ENCODE assay signal across 8 mouse cellular contexts in the genomic region with DNA sequence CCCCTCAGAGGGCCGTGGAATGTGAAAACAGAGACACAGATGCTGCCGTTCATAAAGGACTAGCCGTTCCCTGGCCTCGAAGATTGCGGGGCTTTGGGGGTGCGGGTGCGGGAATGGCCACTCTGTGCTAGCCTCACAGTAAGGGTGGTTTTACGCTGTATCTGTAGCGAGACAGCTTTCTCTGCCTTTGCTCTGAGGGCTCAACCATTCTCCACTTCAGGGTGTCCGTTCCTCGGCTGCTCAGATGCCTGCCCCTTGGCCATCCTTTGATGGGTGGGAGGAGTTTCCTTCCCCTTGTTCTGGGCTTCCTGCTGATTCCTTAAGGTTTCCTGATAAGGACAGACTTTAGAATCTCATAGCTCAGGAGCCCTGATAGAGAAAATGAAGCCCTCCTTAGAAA. TPM values are rescaled to one million over a fixed set of nuclear protein-coding genes. Genes with fewer than 3 reads are reported as not detected.
DNase-seq lines count a peak whose midpoint lies in the region; ATAC-seq and TF ChIP-seq lines count a peak whose summit lies in the region.

No protein-coding gene starts in this region.

- no peaks in the 10 kb centered on the region for H3K36me3 ChIP-seq in embryonic facial prominence, embryonic 15.5 days
- no peaks in the 10 kb centered on the region for H3K36me3 ChIP-seq in midbrain, embryonic 12.5 days

- no peak for DNase-seq in left cerebral cortex, adult 2 months (ENCODE audit: extremely low spot score in 1 of 2, low spot score in 2 of 2)
- DNase-seq in left cerebral cortex, postnatal 14 days (ENCODE audit: low spot score in 2 of 2) = no peak
- DNase-seq in heart, postnatal 10 days = peak; percentile 53 to 60
- DNase-seq in kidney, postnatal 36 days = peak; percentile 58 to 76
- no peak for DNase-seq in layer of hippocampus, adult 9-11 months
- DNase-seq in ovary, postnatal 14 days (ENCODE audit: low spot score) = no peak

- 5% methylated on average over 11 of the region's 11 CpGs for WGBS in embryonic facial prominence, embryonic 15.5 days
- 9% methylated on average over 11 of the region's 11 CpGs for WGBS in midbrain, embryonic 12.5 days

- peak overlapping the region; percentile 57 for H3K4me2 ChIP-seq in embryonic facial prominence, embryonic 15.5 days (replicated peaks)
- H3K4me2 ChIP-seq in midbrain, embryonic 12.5 days (replicated peaks) = peak overlapping the region; percentile 46

- intact Hi-C loops in left cerebral cortex, adult 2 months (cut with DNase I) = no loop called here
- intact Hi-C loops in left cerebral cortex, postnatal 14 days (cut with DNase I) = no loop called here
- intact Hi-C loops in heart, postnatal 10 days (cut with DNase I) = no loop called here

- TF ChIP-seq CTCF in left cerebral cortex, adult 2 months (IDR thresholded peaks at IDR 0.05) = no peak

- H3K27ac ChIP-seq in left cerebral cortex, adult 2 months = peak overlapping the region; percentile 71
- H3K27ac ChIP-seq in embryonic facial prominence, embryonic 15.5 days (replicated peaks) = no peak overlapping the region
- no peak overlapping the region for H3K27ac ChIP-seq in midbrain, embryonic 12.5 days (replicated peaks)

- H3K4me1 ChIP-seq in embryonic facial prominence, embryonic 15.5 days = 0 out of 2 replicates have a peak, but pooled peaks cover 3% of the 10 kb centered on the region
- H3K4me1 ChIP-seq in midbrain, embryonic 12.5 days = peaks cover 3% of the 10 kb centered on the region; the same call in 1 of the 2 replicates

- no peak for ATAC-seq in embryonic facial prominence, embryonic 15.5 days (ENCODE audit: insufficient number of reproducible peaks, low FRiP score, low TSS enrichment, low read depth)
- ATAC-seq in midbrain, embryonic 12.5 days (ENCODE audit: low FRiP score, low read depth) = no peak

- H3K27me3 ChIP-seq in embryonic facial prominence, embryonic 15.5 days = peaks cover 3% of the 10 kb centered on the region
- H3K27me3 ChIP-seq in midbrain, embryonic 12.5 days = peaks cover 20% of the 10 kb centered on the region

- no peak overlapping the region for H3K9ac ChIP-seq in embryonic facial prominence, embryonic 15.5 days
- H3K9ac ChIP-seq in midbrain, embryonic 12.5 days (replicated peaks) = peak overlapping the region; percentile 41

- no peaks in the 10 kb centered on the region for H3K9me3 ChIP-seq in embryonic facial prominence, embryonic 15.5 days (replicated peaks)
- H3K9me3 ChIP-seq in midbrain, embryonic 12.5 days = no peaks in the 10 kb centered on the region

- peak overlapping the region; percentile 46 for H3K4me3 ChIP-seq in left cerebral cortex, adult 2 months
- H3K4me3 ChIP-seq in embryonic facial prominence, embryonic 15.5 days (replicated peaks) = peak overlapping the region; percentile 36
- peak overlapping the region; percentile 24 for H3K4me3 ChIP-seq in midbrain, embryonic 12.5 days

RNA-seq across cellular contexts. Expression of a gene that starts 18.8 kb away (rescaled TPM):
- 1 to 10 TPM; 7.1 to 9.7 TPM for total RNA-seq in left cerebral cortex, adult 2 months (2021)
- total RNA-seq in left cerebral cortex, postnatal 14 days (2021) = 10 to 100 TPM in 1 of 2 experiments, 1 to 10 TPM in 1; 9.7 to 11.1 TPM
- polyA plus RNA-seq in embryonic facial prominence, embryonic 15.5 days (2015; fragmentation: Nextera tagmentation; extraction: Ambion mirVana) = 43.9 and 48.5 TPM in 2 replicates
- total RNA-seq in heart, postnatal 10 days (2021) = 10 to 100 TPM; 31.1 to 33.4 TPM
- 6.1 and 6.6 TPM in 2 replicates for polyA plus RNA-seq in midbrain, embryonic 12.5 days (2016; fragmentation: Nextera tagmentation; extraction: Ambion mirVana)

RNA-seq across cellular contexts. Expression of a gene that starts 21.9 kb away (rescaled TPM):
- total RNA-seq in left cerebral cortex, adult 2 months (2021) = 10 to 100 TPM; 46.9 to 47.4 TPM
- 10 to 100 TPM; 45.5 to 46.5 TPM for total RNA-seq in left cerebral cortex, postnatal 14 days (2021)
- polyA plus RNA-seq in embryonic facial prominence, embryonic 15.5 days (2015; fragmentation: Nextera tagmentation; extraction: Ambion mirVana) = 69.6 and 73.0 TPM in 2 replicates
- total RNA-seq in heart, postnatal 10 days (2021) = 10 to 100 TPM; 50.5 to 53.9 TPM
- polyA plus RNA-seq in midbrain, embryonic 12.5 days (2016; fragmentation: Nextera tagmentation; extraction: Ambion mirVana) = 80.7 and 84.2 TPM in 2 replicates

RNA-seq across cellular contexts. Expression of a gene that starts 58.9 kb away (rescaled TPM):
- total RNA-seq in left cerebral cortex, adult 2 months (2021) = 10 to 100 TPM; 21.8 to 24.8 TPM
- total RNA-seq in left cerebral cortex, postnatal 14 days (2021) = 10 to 100 TPM; 22.6 to 23.2 TPM
- 22.5 and 24.0 TPM in 2 replicates for polyA plus RNA-seq in embryonic facial prominence, embryonic 15.5 days (2015; fragmentation: Nextera tagmentation; extraction: Ambion mirVana)
- total RNA-seq in heart, postnatal 10 days (2021) = 10 to 100 TPM; 35.6 to 39.2 TPM
- polyA plus RNA-seq in midbrain, embryonic 12.5 days (2016; fragmentation: Nextera tagmentation; extraction: Ambion mirVana) = 27.9 and 29.2 TPM in 2 replicates

RNA-seq across cellular contexts. Expression of a gene that starts 59.2 kb away (rescaled TPM):
- 1 to 10 TPM; 1.1 to 1.4 TPM for total RNA-seq in left cerebral cortex, adult 2 months (2021)
- 1 to 10 TPM; 2.2 to 3.1 TPM for total RNA-seq in left cerebral cortex, postnatal 14 days (2021)
- polyA plus RNA-seq in embryonic facial prominence, embryonic 15.5 days (2015; fragmentation: Nextera tagmentation; extraction: Ambion mirVana) = 0.41 and 0.68 TPM in 2 replicates
- under 1 TPM; 0.27 to 0.45 TPM for total RNA-seq in heart, postnatal 10 days (2021)
- polyA plus RNA-seq in midbrain, embryonic 12.5 days (2016; fragmentation: Nextera tagmentation; extraction: Ambion mirVana) = 1.1 and 1.3 TPM in 2 replicates

Comparison
In these comparisons a context has a peak if more than half of its experiments do, and no peak if none do; other contexts are left out.
1. DNase-seq: peak in heart, postnatal 10 days (2 of 2) and kidney, postnatal 36 days (2 of 2); none in left cerebral cortex, adult 2 months (0 of 2), left cerebral cortex, postnatal 14 days (0 of 2), layer of hippocampus, adult 9-11 months (single experiment) and ovary, postnatal 14 days (single experiment).
2. Peak in every context shown above with its lines, with median percentiles within 50 percentile points of each other: H3K4me3 ChIP-seq.